Mouse (Mus musculus): ENCODE results near the gene Depdc1b. TPM values are rescaled to one million over a fixed set of nuclear protein-coding genes. Genes with fewer than 3 reads are reported as not detected.
A peak's percentile ranks its signal among the peaks of the same experiment; 100 is the strongest.

Depdc1b gene
- total RNA-seq, 1 experiment from 2014 or later = 41.4 TPM

- ATAC-seq (replicated peaks; ENCODE audit: low read depth, poor library complexity, severe bottlenecking) = peak; percentile 64
These were observed 11.5 kb upstream of the Depdc1b start for GRCm38 (mm10) chr13:108304680-108305079.

GRCm38 (mm10) chr13:108316487-108316903 lies 363 bp downstream of the Depdc1b start:
- ATAC-seq (replicated peaks; ENCODE audit: low read depth, poor library complexity, severe bottlenecking) = peak; percentile 39

- ATAC-seq (replicated peaks; ENCODE audit: low read depth, poor library complexity, severe bottlenecking) = no peak
These were observed 1.3 kb downstream of the Depdc1b start for GRCm38 (mm10) chr13:108317414-108317813.

- no peak for ATAC-seq (replicated peaks; ENCODE audit: low read depth, poor library complexity, severe bottlenecking)
These were observed 2.9 kb downstream of the Depdc1b start for GRCm38 (mm10) chr13:108319028-108319427.

GRCm38 (mm10) chr13:108320216-108320615 lies 4.1 kb downstream of the Depdc1b start:
- ATAC-seq (replicated peaks; ENCODE audit: low read depth, poor library complexity, severe bottlenecking) = no peak

- ATAC-seq (replicated peaks; ENCODE audit: low read depth, poor library complexity, severe bottlenecking) = no peak
These were observed 6.3 kb downstream of the Depdc1b start for GRCm38 (mm10) chr13:108322466-108322865.

- ATAC-seq (replicated peaks; ENCODE audit: low read depth, poor library complexity, severe bottlenecking) = no peak
These were observed 7.2 kb downstream of the Depdc1b start for GRCm38 (mm10) chr13:108323317-108323716.

- ATAC-seq (replicated peaks; ENCODE audit: low read depth, poor library complexity, severe bottlenecking) = no peak
These were observed 8.0 kb downstream of the Depdc1b start for GRCm38 (mm10) chr13:108323866-108324829.

- no peak for ATAC-seq (replicated peaks; ENCODE audit: low read depth, poor library complexity, severe bottlenecking)
These were observed 9.7 kb downstream of the Depdc1b start for GRCm38 (mm10) chr13:108325871-108326270.

- ATAC-seq (replicated peaks; ENCODE audit: low read depth, poor library complexity, severe bottlenecking) = no peak
These were observed 10.2 kb downstream of the Depdc1b start for GRCm38 (mm10) chr13:108326351-108326750.

- ATAC-seq (replicated peaks; ENCODE audit: low read depth, poor library complexity, severe bottlenecking) = no peak
These were observed 10.9 kb downstream of the Depdc1b start for GRCm38 (mm10) chr13:108327047-108327446.

GRCm38 (mm10) chr13:108328406-108329180 lies 12.5 kb downstream of the Depdc1b start:
- no peak for ATAC-seq (replicated peaks; ENCODE audit: low read depth, poor library complexity, severe bottlenecking)

GRCm38 (mm10) chr13:108329693-108330092 lies 13.6 kb downstream of the Depdc1b start:
- peak; percentile 78 for ATAC-seq (replicated peaks; ENCODE audit: low read depth, poor library complexity, severe bottlenecking)

GRCm38 (mm10) chr13:108335257-108336003 lies 19.3 kb downstream of the Depdc1b start:
- ATAC-seq (replicated peaks; ENCODE audit: low read depth, poor library complexity, severe bottlenecking) = peak; percentile 88

GRCm38 (mm10) chr13:108336192-108336591 lies 20.1 kb downstream of the Depdc1b start:
- no peak for ATAC-seq (replicated peaks; ENCODE audit: low read depth, poor library complexity, severe bottlenecking)

- ATAC-seq (replicated peaks; ENCODE audit: low read depth, poor library complexity, severe bottlenecking) = no peak
These were observed 21.2 kb downstream of the Depdc1b start for GRCm38 (mm10) chr13:108337340-108337739.

GRCm38 (mm10) chr13:108338076-108338836 lies 22.1 kb downstream of the Depdc1b start:
- no peak for ATAC-seq (replicated peaks; ENCODE audit: low read depth, poor library complexity, severe bottlenecking)

- ATAC-seq (replicated peaks; ENCODE audit: low read depth, poor library complexity, severe bottlenecking) = no peak
These were observed 23.9 kb downstream of the Depdc1b start for GRCm38 (mm10) chr13:108339907-108340596.

- ATAC-seq (replicated peaks; ENCODE audit: low read depth, poor library complexity, severe bottlenecking) = peak; percentile 79
These were observed 25.5 kb downstream of the Depdc1b start for GRCm38 (mm10) chr13:108341585-108341984.

All from common myeloid progenitor, adult 5-6 weeks (primary cell).